Mouse (Mus musculus) liver, embryonic 11.5 days (tissue): ENCODE measurements at regions not wholly inside any gene's neighbourhood (a gene's known extent, or its start where the extent isn't known, plus 50 kb on each side); places are given as distances from the start of the nearest gene placed in this dataset.

Experiments
- ATAC-seq: fragments of 200-750 bp; cut with Nextera tagmentation; replicated peaks from 2 replicates; pipeline ENCODE4 v1.8.0; 2017; ENCODE audit warnings: moderate number of reproducible peaks, mild to moderate bottlenecking, moderate TSS enrichment, moderate library complexity; ENCODE audit not compliant: low FRiP score
- DNase-seq: peaks from one replicate; pipeline ENCODE4 v3.0.0-alpha.2; 2017; ENCODE audit warnings: low spot score
- H3K27ac ChIP-seq: fragments of 300-500 bp; sonication (generic); 2 replicates; pipeline ENCODE4 v1.5.1; 2014; ENCODE audit warnings: mild to moderate bottlenecking, low read depth, low read length, control low read depth
- H3K27me3 ChIP-seq: fragments of 300-500 bp; sonication (generic); replicated peaks from 2 replicates; pipeline ENCODE4 v1.6.1; 2014; ENCODE audit warnings: low read length, mixed read lengths; ENCODE audit not compliant: control insufficient read depth, insufficient read depth
- H3K36me3 ChIP-seq: fragments of 300-500 bp; sonication (generic); 2 replicates; pipeline ENCODE4 v1.6.1; 2014; ENCODE audit warnings: mild to moderate bottlenecking, low read length, moderate library complexity, mixed read lengths; ENCODE audit not compliant: control insufficient read depth, insufficient read depth
- H3K4me1 ChIP-seq: fragments of 300-500 bp; sonication (generic); replicated peaks from 2 replicates; pipeline ENCODE4 v1.6.1; 2014; ENCODE audit warnings: low read length, mixed read lengths; ENCODE audit not compliant: control insufficient read depth, insufficient read depth
- H3K4me2 ChIP-seq: fragments of 300-500 bp; sonication (generic); 2 replicates; pipeline ENCODE4 v1.6.1; 2014; ENCODE audit warnings: mild to moderate bottlenecking, control low read depth, moderate library complexity
- H3K4me3 ChIP-seq: fragments of 300-500 bp; sonication (generic); 2 replicates; pipeline ENCODE4 v1.5.1; 2014; ENCODE audit warnings: low read depth, low read length, control low read depth
- H3K9ac ChIP-seq: fragments of 300-500 bp; sonication (generic); 2 replicates; pipeline ENCODE4 v1.6.1; 2014; ENCODE audit warnings: low read depth, low read length, control low read depth
- H3K9me3 ChIP-seq: fragments of 300-500 bp; sonication (generic); 2 replicates; pipeline ENCODE4 v1.6.1; 2016; ENCODE audit warnings: low read length, inconsistent platforms, mixed read lengths; ENCODE audit not compliant: control insufficient read depth
- WGBS: fragments of 180-500 bp; shearing (Covaris S2); extraction: QIAGEN DNeasy Blood & Tissue Kit; methylation state at CpG from one replicate; pipeline ENCODE4 v1.1.7; 2014; 5-methylcytosine and 5-hydroxymethylcytosine counted together

- DNase-seq (no peak), ATAC-seq (no peak)
- WGBS: 72% methylated on average over 2 of the region's 2 CpGs
Measured at GRCm38 (mm10) chr11:38762241-38762640, 1526.5 kb upstream of the Tenm2 start.

DNA sequence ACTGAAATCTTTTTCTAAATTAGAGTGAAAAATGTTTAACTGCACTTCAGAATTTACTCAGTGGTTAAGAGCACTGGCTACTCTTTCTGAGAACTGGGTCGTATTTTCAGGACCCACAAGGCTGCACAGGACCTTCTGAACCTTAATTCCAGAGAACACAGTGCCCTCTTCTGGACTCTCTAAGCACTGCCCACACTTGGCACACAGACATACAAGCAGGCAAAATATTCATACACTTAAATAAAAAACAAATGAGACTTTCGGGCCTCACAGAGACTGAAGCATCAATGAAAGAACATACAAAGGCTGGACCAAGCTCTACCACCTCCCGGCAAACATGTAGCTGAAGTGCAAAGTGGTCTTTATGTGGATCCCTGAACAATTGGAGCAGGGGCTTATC is 1511.8 kb upstream of the Tenm2 start:
- DNase-seq (no peak), ATAC-seq (no peak)
- Histone ChIP-seq H3K27ac (no peak overlapping the region), H3K4me2 (no peak overlapping the region), H3K9ac (no peak overlapping the region), H3K27me3 (no peaks in the 10 kb centered on the region), H3K36me3 (no peaks in the 10 kb centered on the region), H3K9me3 (no peaks in the 10 kb centered on the region), H3K4me1 (no peaks in the 10 kb centered on the region), H3K4me3 (no peak overlapping the region)
- 56% methylated on average over 3 of the region's 3 CpGs for WGBS

More at GRCm38 (mm10) chr11:38762241-38762640, 1526.5 kb upstream of the Tenm2 start:
- Histone ChIP-seq H3K27ac (no peak overlapping the region), H3K27me3 (no peaks in the 10 kb centered on the region), H3K4me2 (no peak overlapping the region), H3K9me3 (no peaks in the 10 kb centered on the region), H3K9ac (no peak overlapping the region), H3K4me3 (no peak overlapping the region), H3K36me3 (no peaks in the 10 kb centered on the region), H3K4me1 (no peaks in the 10 kb centered on the region)

DNA sequence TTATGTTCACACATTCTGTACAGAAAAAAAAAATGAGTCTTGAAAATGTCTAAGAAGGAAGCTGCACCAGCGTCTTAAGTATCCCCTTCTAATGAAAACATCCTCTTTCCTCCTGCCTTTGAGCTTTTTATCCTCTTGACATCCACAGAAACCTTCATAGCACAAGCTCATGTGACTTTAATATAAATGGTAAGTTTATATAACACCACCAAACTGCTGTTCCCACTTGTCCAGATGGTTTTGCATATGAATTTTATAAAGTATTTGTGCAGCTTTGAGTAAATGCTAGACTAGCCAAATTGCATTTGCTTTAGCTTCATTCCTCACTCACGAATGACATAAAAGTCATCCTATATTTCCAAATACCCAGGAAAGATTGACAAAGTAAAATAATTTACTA is 1493.3 kb upstream of the Tenm2 start:
- no peak for DNase-seq
- Histone ChIP-seq H3K4me3 (no peak overlapping the region), H3K4me2 (no peak overlapping the region), H3K9ac (no peak overlapping the region), H3K27ac (no peak overlapping the region), H3K36me3 (no peaks in the 10 kb centered on the region), H3K9me3 (no peaks in the 10 kb centered on the region), H3K4me1 (no peaks in the 10 kb centered on the region), H3K27me3 (no peaks in the 10 kb centered on the region)
- WGBS: 72% methylated on average over 2 of the region's 2 CpGs
- no peak for ATAC-seq

GRCm38 (mm10) chr11:38715697-38716096 is 1479.9 kb upstream of the Tenm2 start:
- Histone ChIP-seq H3K4me1 (no peaks in the 10 kb centered on the region), H3K27ac (no peak overlapping the region), H3K9me3 (no peaks in the 10 kb centered on the region), H3K36me3 (no peaks in the 10 kb centered on the region), H3K4me3 (no peak overlapping the region), H3K4me2 (no peak overlapping the region), H3K27me3 (no peaks in the 10 kb centered on the region), H3K9ac (no peak overlapping the region)
- WGBS: 77% methylated on average over 3 of the region's 3 CpGs
- no peak for ATAC-seq
- no peak for DNase-seq

DNA sequence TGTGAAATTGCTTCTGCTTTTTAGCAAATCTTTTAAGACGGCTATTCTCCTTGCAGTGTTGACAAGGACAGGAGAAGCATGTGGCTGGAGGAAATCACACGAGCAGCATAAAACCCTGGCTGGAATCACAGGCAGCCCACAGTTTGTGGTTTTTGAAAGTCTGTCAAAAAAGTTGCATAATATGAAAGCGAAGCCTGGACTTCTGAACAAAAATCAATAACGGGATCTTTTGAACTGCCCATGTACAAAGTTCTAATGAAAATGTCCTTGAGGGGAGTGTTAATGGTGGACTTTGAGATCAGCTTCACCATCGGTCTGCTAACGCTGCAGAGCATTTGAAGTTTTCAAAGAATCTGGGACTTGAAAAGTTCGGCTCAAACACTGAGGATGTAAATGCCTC is 1445.5 kb upstream of the Tenm2 start:
- no peaks in the 10 kb centered on the region for H3K27me3 ChIP-seq
- no peak overlapping the region for H3K4me2 ChIP-seq
- H3K4me3 ChIP-seq: no peak overlapping the region
- no peak overlapping the region for H3K27ac ChIP-seq
- no peak for DNase-seq
- 60% methylated on average over 7 of the region's 7 CpGs for WGBS
- H3K9me3 ChIP-seq: no peaks in the 10 kb centered on the region
- no peaks in the 10 kb centered on the region for H3K36me3 ChIP-seq
- peak; percentile 41; the same call in 1 of the 2 replicates for ATAC-seq
- no peaks in the 10 kb centered on the region for H3K4me1 ChIP-seq
- H3K9ac ChIP-seq: no peak overlapping the region

DNA sequence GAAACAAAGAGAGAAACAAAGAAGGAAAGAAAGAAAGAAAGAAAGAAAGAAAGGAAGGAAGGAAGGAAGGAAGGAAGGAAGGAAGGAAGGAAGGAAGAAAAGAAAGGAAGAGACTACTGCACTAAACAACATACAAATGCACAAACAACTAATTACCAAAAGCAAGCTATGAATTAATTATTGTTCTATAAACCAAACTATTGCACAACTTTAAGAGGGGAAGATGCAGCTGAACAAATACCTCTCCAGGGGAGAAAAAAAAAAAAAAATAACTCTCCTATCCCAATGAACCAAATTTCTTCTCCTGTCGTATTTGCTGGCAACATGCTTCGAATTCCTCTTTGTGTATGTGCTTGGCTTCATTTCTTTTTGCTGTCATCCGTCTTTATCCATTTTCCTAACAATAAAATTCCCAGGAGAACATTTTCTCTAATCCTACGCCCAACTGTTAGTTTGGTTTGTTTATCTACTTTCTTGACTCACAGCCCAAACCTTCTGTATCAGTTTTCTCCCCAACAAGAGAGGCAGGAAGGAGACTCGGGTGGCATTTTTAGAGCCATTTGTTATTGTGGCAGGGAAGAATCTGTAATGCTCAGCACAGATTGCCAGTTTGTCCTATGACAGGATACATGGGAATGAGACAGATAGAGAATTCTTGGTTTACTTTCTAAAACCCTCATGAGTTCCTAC is 1437.7 kb upstream of the Tenm2 start:
- H3K36me3 ChIP-seq: no peaks in the 10 kb centered on the region
- no peak for DNase-seq
- no peak overlapping the region for H3K4me3 ChIP-seq
- H3K27me3 ChIP-seq: no peaks in the 10 kb centered on the region
- no peak overlapping the region for H3K4me2 ChIP-seq
- no peaks in the 10 kb centered on the region for H3K4me1 ChIP-seq
- no peak overlapping the region for H3K27ac ChIP-seq
- no peak overlapping the region for H3K9ac ChIP-seq
- ATAC-seq: no peak
- no peaks in the 10 kb centered on the region for H3K9me3 ChIP-seq
- 51% methylated on average over 5 of the region's 5 CpGs for WGBS
